Mouse (Mus musculus) ES-Bruce4 (cell line): Measurements from ENCODE around the gene Tmem100.

ENCODE experiments used
- CTCF ChIP-seq: IDR thresholded peaks from one replicate; pipeline ENCODE4 v1.8.1; 2011; ENCODE audit warnings: low read depth, low read length
- POLR2A ChIP-seq: IDR thresholded peaks from one replicate; pipeline ENCODE4 v1.8.1; 2011; ENCODE audit warnings: low read length; ENCODE audit not compliant: insufficient read depth

DNA sequence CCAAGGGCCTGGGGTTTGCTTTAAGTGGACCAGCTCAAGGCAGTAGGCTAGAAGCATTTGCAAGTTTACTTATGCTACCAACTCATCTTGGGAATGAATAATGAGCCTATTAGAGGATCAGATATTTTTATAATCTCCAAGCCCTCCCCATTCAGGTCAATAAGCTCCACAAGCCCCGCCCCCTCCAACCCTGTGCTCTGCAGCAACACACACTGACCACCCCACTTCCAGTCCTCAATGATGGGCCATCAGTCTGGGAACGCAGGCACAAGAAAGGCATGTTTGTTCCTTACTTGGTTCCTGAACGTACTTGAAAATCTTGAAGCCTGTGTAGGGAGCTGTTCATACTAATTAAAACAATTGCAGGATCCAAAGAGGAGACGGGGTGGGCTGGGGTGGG, 23.7 kb downstream of the Tmem100 start:
- TF ChIP-seq CTCF (no peak), POLR2A (no peak)
